Mouse (Mus musculus): ENCODE measurements around the gene Zkscan1. TPM values are rescaled to one million over a fixed set of nuclear protein-coding genes. Genes with fewer than 3 reads are reported as not detected.

Gene Zkscan1
- 16.2 TPM for polyA plus RNA-seq (2014; fragmentation: Illumina TruSeq; extraction: RNeasy Lipid Tissue Mini Kit (QIAGEN cat#74804); ENCODE audit: low read depth, low replicate concordance)

GRCm38 (mm10) chr5:138084996-138085395, at the start of gene Zkscan1:
TSS of gene Zkscan1 (plus strand) at chr5:138085084.

GRCm38 (mm10) chr5:138052894-138053293, 32.0 kb upstream of the Zkscan1 start, which contains the start of gene Smok3c:
TSS of gene Smok3c (plus strand) at chr5:138053194.

GRCm38 (mm10) chr5:138116255-138117198, 31.6 kb downstream of the Zkscan1 start, which contains the start of gene Zscan21:
TSS of gene Zscan21 (plus strand) at chr5:138116903.

GRCm38 (mm10) chr5:138155443-138155976, 70.6 kb downstream of the Zkscan1 start, which contains the start of gene Zfp113:
TSS of gene Zfp113 (minus strand) at chr5:138155744.

Other genes starting within 250 kb of the Zkscan1 start
- gene Pilra, start 248.8 kb upstream of the Zkscan1 start, polyA plus RNA-seq (2014; fragmentation: Illumina TruSeq; extraction: RNeasy Lipid Tissue Mini Kit (QIAGEN cat#74804); ENCODE audit: low read depth, low replicate concordance) = 0.38 TPM
- not detected for gene Pilrb1, start 227.0 kb upstream of the Zkscan1 start, polyA plus RNA-seq (2014; fragmentation: Illumina TruSeq; extraction: RNeasy Lipid Tissue Mini Kit (QIAGEN cat#74804); ENCODE audit: low read depth, low replicate concordance)
- gene Pilrb2, start 213.3 kb upstream of the Zkscan1 start, polyA plus RNA-seq (2014; fragmentation: Illumina TruSeq; extraction: RNeasy Lipid Tissue Mini Kit (QIAGEN cat#74804); ENCODE audit: low read depth, low replicate concordance) = not detected
- 0.39 TPM for gene Cyp3a13, start 163.5 kb upstream of the Zkscan1 start, polyA plus RNA-seq (2014; fragmentation: Illumina TruSeq; extraction: RNeasy Lipid Tissue Mini Kit (QIAGEN cat#74804); ENCODE audit: low read depth, low replicate concordance)
- gene Gjc3, start 122.0 kb upstream of the Zkscan1 start, polyA plus RNA-seq (2014; fragmentation: Illumina TruSeq; extraction: RNeasy Lipid Tissue Mini Kit (QIAGEN cat#74804); ENCODE audit: low read depth, low replicate concordance) = not detected
- gene Azgp1, start 103.6 kb upstream of the Zkscan1 start, polyA plus RNA-seq (2014; fragmentation: Illumina TruSeq; extraction: RNeasy Lipid Tissue Mini Kit (QIAGEN cat#74804); ENCODE audit: low read depth, low replicate concordance) = 0.76 TPM
- 7.5 TPM for gene Smok3a, start 63.8 kb upstream of the Zkscan1 start, polyA plus RNA-seq (2014; fragmentation: Illumina TruSeq; extraction: RNeasy Lipid Tissue Mini Kit (QIAGEN cat#74804); ENCODE audit: low read depth, low replicate concordance)
- 7.3 TPM for gene Smok3b, start 63.7 kb upstream of the Zkscan1 start, polyA plus RNA-seq (2014; fragmentation: Illumina TruSeq; extraction: RNeasy Lipid Tissue Mini Kit (QIAGEN cat#74804); ENCODE audit: low read depth, low replicate concordance)
- 5.5 TPM for gene Smok3c, start 31.9 kb upstream of the Zkscan1 start, polyA plus RNA-seq (2014; fragmentation: Illumina TruSeq; extraction: RNeasy Lipid Tissue Mini Kit (QIAGEN cat#74804); ENCODE audit: low read depth, low replicate concordance)
- 109 TPM for gene Zscan21, start 31.8 kb downstream of the Zkscan1 start, polyA plus RNA-seq (2014; fragmentation: Illumina TruSeq; extraction: RNeasy Lipid Tissue Mini Kit (QIAGEN cat#74804); ENCODE audit: low read depth, low replicate concordance)
- 6.7 TPM for gene Zfp113, start 70.7 kb downstream of the Zkscan1 start, polyA plus RNA-seq (2014; fragmentation: Illumina TruSeq; extraction: RNeasy Lipid Tissue Mini Kit (QIAGEN cat#74804); ENCODE audit: low read depth, low replicate concordance)
- gene Cops6, start 76.0 kb downstream of the Zkscan1 start, polyA plus RNA-seq (2014; fragmentation: Illumina TruSeq; extraction: RNeasy Lipid Tissue Mini Kit (QIAGEN cat#74804); ENCODE audit: low read depth, low replicate concordance) = 89.9 TPM
- 10.5 TPM for gene Ap4m1, start 86.9 kb downstream of the Zkscan1 start, polyA plus RNA-seq (2014; fragmentation: Illumina TruSeq; extraction: RNeasy Lipid Tissue Mini Kit (QIAGEN cat#74804); ENCODE audit: low read depth, low replicate concordance)
- 62.1 TPM for gene Mcm7, start 87.3 kb downstream of the Zkscan1 start, polyA plus RNA-seq (2014; fragmentation: Illumina TruSeq; extraction: RNeasy Lipid Tissue Mini Kit (QIAGEN cat#74804); ENCODE audit: low read depth, low replicate concordance)
- gene Taf6, start 102.4 kb downstream of the Zkscan1 start, polyA plus RNA-seq (2014; fragmentation: Illumina TruSeq; extraction: RNeasy Lipid Tissue Mini Kit (QIAGEN cat#74804); ENCODE audit: low read depth, low replicate concordance) = 14.1 TPM
- 2.8 TPM for gene Cnpy4, start 102.4 kb downstream of the Zkscan1 start, polyA plus RNA-seq (2014; fragmentation: Illumina TruSeq; extraction: RNeasy Lipid Tissue Mini Kit (QIAGEN cat#74804); ENCODE audit: low read depth, low replicate concordance)
- gene Mblac1, start 109.2 kb downstream of the Zkscan1 start, polyA plus RNA-seq (2014; fragmentation: Illumina TruSeq; extraction: RNeasy Lipid Tissue Mini Kit (QIAGEN cat#74804); ENCODE audit: low read depth, low replicate concordance) = 0.32 TPM
- gene Nxpe5, start 140.8 kb downstream of the Zkscan1 start, polyA plus RNA-seq (2014; fragmentation: Illumina TruSeq; extraction: RNeasy Lipid Tissue Mini Kit (QIAGEN cat#74804); ENCODE audit: low read depth, low replicate concordance) = 0.14 TPM
- 0.27 TPM for gene Lamtor4, start 170.4 kb downstream of the Zkscan1 start, polyA plus RNA-seq (2014; fragmentation: Illumina TruSeq; extraction: RNeasy Lipid Tissue Mini Kit (QIAGEN cat#74804); ENCODE audit: low read depth, low replicate concordance)
- 3.5 TPM for gene BC037034, start 178.9 kb downstream of the Zkscan1 start, polyA plus RNA-seq (2014; fragmentation: Illumina TruSeq; extraction: RNeasy Lipid Tissue Mini Kit (QIAGEN cat#74804); ENCODE audit: low read depth, low replicate concordance)
- not detected for gene Gal3st4, start 187.8 kb downstream of the Zkscan1 start, polyA plus RNA-seq (2014; fragmentation: Illumina TruSeq; extraction: RNeasy Lipid Tissue Mini Kit (QIAGEN cat#74804); ENCODE audit: low read depth, low replicate concordance)
- 0.03 TPM for gene Gm43720, start 194.9 kb downstream of the Zkscan1 start, polyA plus RNA-seq (2014; fragmentation: Illumina TruSeq; extraction: RNeasy Lipid Tissue Mini Kit (QIAGEN cat#74804); ENCODE audit: low read depth, low replicate concordance)
- gene Gpc2, start 194.9 kb downstream of the Zkscan1 start, polyA plus RNA-seq (2014; fragmentation: Illumina TruSeq; extraction: RNeasy Lipid Tissue Mini Kit (QIAGEN cat#74804); ENCODE audit: low read depth, low replicate concordance) = 3.1 TPM
- gene Stag3, start 195.2 kb downstream of the Zkscan1 start, polyA plus RNA-seq (2014; fragmentation: Illumina TruSeq; extraction: RNeasy Lipid Tissue Mini Kit (QIAGEN cat#74804); ENCODE audit: low read depth, low replicate concordance) = 511 TPM

Data from testis, adult 10 weeks (tissue).